Mouse (Mus musculus): ENCODE measurements at regions not wholly inside any gene's neighbourhood (a gene's known extent, or its start where the extent isn't known, plus 50 kb on each side); places are given as distances from the start of the nearest gene placed in this dataset.

DNA sequence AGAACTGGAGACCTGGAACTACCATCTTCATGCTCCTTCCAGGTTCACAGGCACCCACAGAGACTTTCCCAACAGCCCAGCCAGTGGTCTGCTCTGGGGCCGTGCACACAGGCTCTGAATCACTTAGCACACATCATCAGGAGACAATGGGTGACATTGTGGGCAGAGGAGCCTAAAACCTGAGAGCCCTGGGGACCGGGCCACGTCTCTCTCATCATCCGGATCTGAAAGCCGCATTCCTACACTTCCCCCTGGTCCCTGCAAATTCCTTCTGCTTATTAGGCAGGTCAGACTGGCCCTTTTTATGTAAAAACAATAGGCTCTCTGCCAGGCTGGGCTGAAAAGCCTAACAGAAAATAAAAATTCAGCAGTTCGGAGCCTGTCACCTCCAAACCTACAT, 119.6 kb upstream of the Tbx3 start:
- TF ChIP-seq CTCF (IDR thresholded peaks at IDR 0.05; ENCODE audit: low read depth), result no peak
- TF ChIP-seq EP300 (IDR thresholded peaks at IDR 0.05; ENCODE audit: low read depth), result no peak
